Mouse (Mus musculus) myocyte (in vitro differentiated cells): ENCODE measurements at regions not wholly inside any gene's neighbourhood (a gene's known extent, or its start where the extent isn't known, plus 50 kb on each side); places are given as distances from the start of the nearest gene placed in this dataset.

Experiments
- CEBPB ChIP-seq: IDR thresholded peaks from 2 replicates; pipeline ENCODE4 v1.6.1; 2011; ENCODE audit warnings: mild to moderate bottlenecking, moderate library complexity; ENCODE audit not compliant: poor library complexity, insufficient read depth, severe bottlenecking
- E2F4 ChIP-seq: IDR thresholded peaks from one replicate; pipeline ENCODE4 v1.6.1; 2011; ENCODE audit warnings: mild to moderate bottlenecking, control low read depth, moderate library complexity; ENCODE audit not compliant: insufficient read depth
- MAX ChIP-seq: IDR thresholded peaks from one replicate; pipeline ENCODE4 v1.6.1; 2011; ENCODE audit warnings: low read depth, mild to moderate bottlenecking, control low read depth
- MYOD1 ChIP-seq, 3 experiments: IDR thresholded peaks; one replicate each; pipeline ENCODE4 v1.6.1; 2011; ENCODE audit warnings: control low read depth in 2 of 3, low read depth in 2 of 3, mild to moderate bottlenecking in 2 of 3, moderate library complexity in 1 of 3; ENCODE audit not compliant: insufficient read length in 2 of 3, control insufficient read depth in 1 of 3
- MYOG ChIP-seq, 3 experiments: IDR thresholded peaks; one replicate each; pipeline ENCODE4 v1.6.1; 2011; ENCODE audit warnings: control low read depth in 2 of 3, low read depth in 2 of 3, mild to moderate bottlenecking in 2 of 3; ENCODE audit not compliant: insufficient read length in 2 of 3, control insufficient read depth in 1 of 3, insufficient read depth in 1 of 3
- POLR2A ChIP-seq: IDR thresholded peaks from one replicate; pipeline ENCODE4 v1.6.1; 2011; ENCODE audit warnings: low read depth, mild to moderate bottlenecking, control low read depth, moderate library complexity; ENCODE audit not compliant: insufficient read length
- POLR2AphosphoS2 ChIP-seq: IDR thresholded peaks from one replicate; pipeline ENCODE4 v1.6.1; 2011; ENCODE audit warnings: low read depth, control low read depth; ENCODE audit not compliant: insufficient read length
- REST ChIP-seq: IDR thresholded peaks from one replicate; pipeline ENCODE4 v1.6.1; 2011; ENCODE audit warnings: mild to moderate bottlenecking, control low read depth, moderate library complexity; ENCODE audit not compliant: insufficient read depth, insufficient read length
- SRF ChIP-seq: IDR thresholded peaks from one replicate; pipeline ENCODE4 v1.6.1; 2011; ENCODE audit warnings: low read depth; ENCODE audit not compliant: control insufficient read depth, insufficient read length
- TCF12 ChIP-seq: IDR thresholded peaks from one replicate; pipeline ENCODE4 v1.6.1; 2011; ENCODE audit warnings: mild to moderate bottlenecking, control low read depth; ENCODE audit not compliant: poor library complexity, insufficient read depth, severe bottlenecking
- TCF3 ChIP-seq: IDR thresholded peaks from one replicate; pipeline ENCODE4 v1.6.1; 2011; ENCODE audit warnings: low read depth, control low read depth; ENCODE audit not compliant: insufficient read length
- USF1 ChIP-seq: IDR thresholded peaks from one replicate; pipeline ENCODE4 v1.6.1; 2011; ENCODE audit warnings: low read depth, mild to moderate bottlenecking, control low read depth, moderate library complexity

DNA sequence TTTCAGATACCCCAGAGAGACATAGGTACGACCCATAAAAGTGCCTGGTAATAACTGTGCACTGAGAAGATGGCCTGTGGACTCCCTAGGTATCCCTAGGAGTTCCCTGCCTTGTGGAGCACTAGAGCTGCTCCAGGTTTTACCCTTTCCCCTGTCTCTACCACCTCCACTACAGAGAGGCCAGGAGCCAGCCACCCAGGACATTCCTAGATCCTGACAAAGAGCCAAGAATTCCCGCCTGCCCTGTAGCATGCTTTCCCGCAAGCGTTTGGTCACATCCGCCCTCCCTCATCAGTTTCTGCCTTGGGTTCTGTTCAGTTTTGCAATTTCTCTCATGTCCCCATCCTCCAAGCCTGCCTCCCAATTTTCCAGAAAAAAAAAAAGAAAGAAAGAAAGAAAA lies 145.5 kb downstream of the Dll1 start:
- TF ChIP-seq MYOD1 (IDR thresholded peaks at IDR 0.05; ENCODE audit: control insufficient read depth in 1 of 3, insufficient read length in 2 of 3, low read depth in 2 of 3), result no peak
- TF ChIP-seq TCF12, result no peak
- TF ChIP-seq MAX, result no peak
- TF ChIP-seq POLR2A, result no peak
- TF ChIP-seq CEBPB, result no peak
- no peak for TF ChIP-seq POLR2AphosphoS2
- no peak for TF ChIP-seq SRF
- TF ChIP-seq USF1, result no peak
- no peak for TF ChIP-seq E2F4
- TF ChIP-seq REST, result no peak
- TF ChIP-seq MYOG (IDR thresholded peaks at IDR 0.05; ENCODE audit: control insufficient read depth in 1 of 3, insufficient read depth in 1 of 3, insufficient read length in 2 of 3, low read depth in 2 of 3), result no peak
- TF ChIP-seq TCF3, result no peak
